Mouse (Mus musculus) ovary, postnatal 14 days (tissue): ENCODE results near the gene Ppp4r3b.
A peak's percentile ranks its signal among the peaks of the same experiment; 100 is the strongest.

Source experiments
- DNase-seq: peaks from one replicate; pipeline ENCODE4 v3.0.0; 2022; ENCODE audit warnings: low spot score

The Ppp4r3b gene

DNA sequence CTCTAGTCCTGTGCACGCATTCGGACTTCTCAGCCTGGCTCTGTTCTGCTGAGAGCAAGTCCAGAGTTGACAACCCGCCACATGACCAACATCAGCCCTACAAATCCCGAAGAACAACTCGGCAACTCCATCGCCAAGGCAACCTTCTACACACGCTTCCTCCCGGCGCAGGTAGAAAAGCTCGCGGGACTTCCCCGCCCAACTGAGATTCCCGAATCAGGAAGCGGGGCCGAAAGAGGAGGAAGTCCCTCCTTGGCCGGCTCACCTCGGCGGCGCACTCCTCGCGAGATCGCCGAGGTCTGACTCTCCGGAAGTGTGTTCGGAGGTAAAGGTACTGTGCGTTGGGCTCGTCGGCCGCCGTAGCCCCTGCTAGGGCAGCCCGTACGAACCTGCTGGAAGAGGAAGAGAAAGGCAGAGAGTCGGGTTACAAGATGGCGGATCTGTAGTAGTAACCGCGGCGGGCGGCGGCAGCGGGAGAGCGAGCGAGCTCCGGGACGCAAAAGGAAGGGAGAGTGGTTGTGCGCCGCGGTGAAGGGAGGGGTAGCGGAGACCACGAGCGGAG, at the start of gene Ppp4r3b:
Gene Ppp4r3b, plus strand, starts transcription at position 328 of the 562 bp plus-strand sequence.
- peak; percentile 92 for DNase-seq

DNA sequence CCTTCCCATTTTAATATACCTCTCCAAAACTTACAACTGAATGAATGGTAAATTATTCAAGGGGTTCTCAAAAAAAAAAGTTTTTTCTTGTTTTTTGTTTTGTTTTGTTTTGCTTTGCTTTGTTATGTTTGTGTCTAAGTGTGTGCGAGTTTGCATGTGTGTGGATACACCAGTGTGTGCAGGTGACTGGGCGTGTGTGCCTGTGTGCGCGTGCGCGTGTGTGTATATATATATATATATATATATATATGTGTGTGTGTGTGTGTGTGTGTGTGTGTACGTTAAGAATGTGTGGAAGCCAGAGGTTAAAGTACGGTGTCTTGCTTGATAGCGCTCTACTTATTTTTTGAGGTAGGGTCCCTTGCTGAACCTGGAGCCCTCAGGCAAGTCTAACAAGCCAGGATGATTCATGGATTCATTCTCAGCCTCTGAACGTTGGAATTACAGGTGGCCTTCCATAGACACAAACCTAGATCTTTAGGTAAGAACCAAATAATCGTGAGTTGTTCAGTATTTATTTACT, 42.8 kb upstream of the Ppp4r3b start:
- no peak for DNase-seq

DNA sequence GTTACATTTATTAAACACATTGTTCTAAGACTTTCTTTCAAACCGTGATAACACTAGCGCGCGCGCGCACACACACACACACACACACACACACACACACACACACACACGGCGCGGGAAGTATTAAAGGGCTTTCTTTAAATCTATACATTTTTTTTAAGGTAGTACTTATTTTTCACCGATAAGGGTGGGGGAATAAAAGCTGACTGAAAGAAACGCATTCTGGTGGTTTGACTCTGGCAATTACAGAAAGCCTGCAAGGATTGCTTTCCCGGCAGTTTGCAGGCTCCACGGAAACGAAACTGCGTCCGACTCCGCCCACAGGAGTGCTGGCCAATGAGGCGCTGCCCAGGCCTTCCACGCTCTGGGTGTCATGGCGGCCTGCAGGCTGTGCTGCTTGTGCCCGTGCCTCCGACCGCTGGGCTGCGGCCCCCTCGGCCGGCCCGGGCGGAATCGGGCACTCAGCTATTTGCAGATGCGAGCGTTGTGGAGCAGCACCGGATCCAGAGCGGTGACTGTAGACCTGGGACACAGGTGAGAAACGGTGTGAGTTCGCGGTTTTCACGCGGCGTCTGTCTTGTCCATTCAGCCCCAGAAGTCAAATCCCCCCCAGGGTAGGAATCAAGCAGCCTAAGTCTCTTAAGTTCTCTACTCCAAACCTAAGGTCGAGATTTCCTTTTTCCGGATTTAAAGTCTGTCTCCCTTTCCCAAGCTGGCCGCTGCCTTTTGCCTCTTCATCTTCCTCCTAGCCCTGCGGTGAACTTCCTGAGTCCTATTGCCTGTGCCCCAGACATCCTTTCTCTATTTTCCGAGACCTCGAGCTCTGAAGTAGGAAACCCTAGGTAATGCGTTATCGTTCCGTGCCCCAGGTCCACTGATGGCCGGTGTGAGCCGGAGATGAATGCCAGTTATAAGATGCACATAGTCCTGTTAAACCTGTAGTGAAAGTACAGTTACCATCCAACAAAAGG, 42.0 kb upstream of the Ppp4r3b start, which contains the start of gene Pnpt1:
Gene Pnpt1, plus strand, starts transcription at position 360 of the 971 bp plus-strand sequence.
- DNase-seq, result peak; percentile 81

- DNase-seq, result no peak
These were observed 32.0 kb upstream of the Ppp4r3b start for GRCm38 (mm10) chr11:29140671-29141070.

DNA sequence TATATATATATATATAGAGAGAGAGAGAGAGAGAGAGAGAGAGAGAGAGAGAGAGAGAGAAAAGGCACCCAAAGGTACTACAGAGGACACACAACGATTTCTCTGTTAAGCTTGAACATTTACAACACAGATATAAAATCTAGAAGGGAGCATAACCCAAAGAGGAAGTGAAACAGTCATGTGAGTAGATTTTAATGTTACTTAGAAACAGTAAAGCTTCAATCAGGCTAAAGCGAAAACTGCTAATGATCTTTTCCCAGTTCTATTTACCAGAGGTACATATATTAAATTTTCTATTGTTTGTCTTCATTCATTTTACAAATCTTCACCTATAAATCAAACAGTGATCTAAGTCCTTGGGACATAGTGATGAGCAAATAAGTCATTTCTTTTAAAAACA, 23.8 kb upstream of the Ppp4r3b start:
- no peak for DNase-seq

- no peak for DNase-seq
These were observed 9.1 kb upstream of the Ppp4r3b start for GRCm38 (mm10) chr11:29163569-29163968.

DNA sequence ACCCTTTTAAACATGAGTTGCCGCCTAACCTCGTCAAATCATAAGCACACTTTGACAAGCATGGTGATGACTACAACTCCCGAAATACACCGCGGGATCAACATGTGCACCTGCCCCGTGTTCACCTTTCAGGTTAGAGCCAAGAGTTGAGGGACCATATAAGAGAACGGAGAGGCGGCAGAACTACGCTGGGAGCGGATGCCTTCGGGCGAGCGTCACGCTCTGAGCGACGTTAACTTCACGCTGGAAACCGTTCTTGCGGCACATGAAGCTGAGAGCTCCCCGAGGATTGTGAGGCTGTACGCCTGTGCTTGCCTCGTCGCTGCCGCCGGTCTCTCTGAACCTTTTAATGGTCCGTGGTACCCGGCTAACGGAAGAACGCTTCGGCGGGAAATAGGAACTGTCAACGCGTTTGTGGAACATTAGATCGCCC, 715 bp upstream of the Ppp4r3b start:
- DNase-seq, result peak; percentile 12

DNA sequence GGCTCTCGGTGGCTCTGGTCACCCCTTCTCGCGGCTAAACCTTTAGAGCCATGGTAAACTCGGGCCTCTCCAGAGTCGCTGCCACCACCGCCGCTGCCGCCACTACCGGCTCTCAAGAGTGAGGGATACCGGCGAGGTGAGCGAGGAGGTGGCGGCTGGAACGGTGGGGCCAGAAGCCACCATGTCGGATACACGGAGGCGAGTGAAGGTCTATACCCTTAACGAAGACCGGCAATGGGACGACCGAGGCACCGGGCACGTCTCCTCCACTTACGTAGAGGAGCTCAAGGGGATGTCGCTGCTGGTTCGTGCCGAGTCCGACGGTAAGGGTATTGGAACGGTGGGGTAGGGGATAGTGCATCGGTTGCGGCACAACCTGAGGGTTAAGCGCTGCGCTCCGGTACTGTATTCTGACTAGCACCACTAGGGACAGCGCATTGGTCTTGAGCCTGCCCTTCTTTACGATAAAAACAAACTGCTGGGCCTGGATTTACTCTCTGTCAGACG, 488 bp downstream of the Ppp4r3b start:
- DNase-seq, result peak; percentile 45

DNA sequence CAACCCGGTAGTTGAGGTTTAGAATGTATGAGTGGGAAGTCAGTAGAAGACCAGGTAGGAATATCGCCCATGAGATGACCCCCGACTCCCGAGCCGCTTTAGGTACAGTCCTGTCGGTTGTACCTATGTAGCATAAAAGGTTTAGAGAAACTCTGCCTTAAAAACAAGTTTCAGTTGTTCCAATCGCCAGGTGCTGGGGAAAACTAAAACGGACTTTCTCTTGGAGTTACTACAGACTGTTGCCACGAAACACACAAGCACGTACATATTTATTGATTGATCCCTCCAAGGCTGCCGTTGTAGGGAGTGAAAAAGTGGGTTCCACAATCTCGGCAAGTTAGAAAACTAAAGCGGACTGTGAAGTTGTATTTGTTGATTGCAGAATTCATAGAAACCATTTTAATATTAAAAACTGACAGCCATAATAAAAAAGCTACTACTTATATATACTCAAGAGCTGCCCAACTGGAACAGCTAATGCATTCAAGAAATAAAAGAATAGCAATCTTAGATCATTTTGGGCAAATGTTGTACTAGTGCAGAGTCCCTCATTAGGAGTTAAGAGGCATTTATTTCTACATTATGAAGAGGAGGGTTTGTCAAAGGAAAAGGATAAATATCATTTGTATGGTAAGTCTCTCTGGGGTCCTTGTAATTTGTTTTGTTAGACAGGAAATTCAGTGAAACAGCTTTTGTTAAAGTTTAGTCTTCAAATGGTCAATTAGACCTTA, 1.2 kb downstream of the Ppp4r3b start:
- peak; percentile 2 for DNase-seq

DNA sequence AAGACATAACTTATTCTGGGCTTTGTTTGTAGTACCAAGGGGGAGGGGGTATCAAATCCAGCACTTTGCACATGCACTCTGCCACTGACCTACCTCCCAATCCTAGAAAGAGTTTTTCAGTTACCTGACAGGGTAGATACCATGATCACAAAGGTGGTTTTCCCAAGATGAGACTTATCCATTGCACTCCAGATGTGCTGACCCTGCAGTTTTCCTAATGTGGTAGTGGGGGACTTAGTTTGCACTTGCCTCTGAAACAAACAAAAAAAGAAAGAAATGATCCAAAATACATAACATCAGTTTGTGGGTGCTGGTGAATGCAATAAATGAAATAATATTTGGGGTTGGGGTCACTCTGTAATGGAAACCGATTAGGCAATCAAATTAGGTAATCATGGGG, 6.6 kb downstream of the Ppp4r3b start:
- DNase-seq, result no peak

- no peak for DNase-seq
These were observed 8.0 kb downstream of the Ppp4r3b start for GRCm38 (mm10) chr11:29180657-29181056.

GRCm38 (mm10) chr11:29181751-29182150, 9.1 kb downstream of the Ppp4r3b start:
- no peak for DNase-seq

- no peak for DNase-seq
These were observed 16.3 kb downstream of the Ppp4r3b start for GRCm38 (mm10) chr11:29188981-29189380.

- no peak for DNase-seq
These were observed 31.0 kb downstream of the Ppp4r3b start for GRCm38 (mm10) chr11:29203653-29204052.

- DNase-seq, result no peak
These were observed 37.1 kb downstream of the Ppp4r3b start for GRCm38 (mm10) chr11:29209774-29210173.

GRCm38 (mm10) chr11:29216196-29216595, 43.5 kb downstream of the Ppp4r3b start:
- DNase-seq, result no peak

- no peak for DNase-seq
These were observed 46.4 kb downstream of the Ppp4r3b start for GRCm38 (mm10) chr11:29219055-29219454.

DNA sequence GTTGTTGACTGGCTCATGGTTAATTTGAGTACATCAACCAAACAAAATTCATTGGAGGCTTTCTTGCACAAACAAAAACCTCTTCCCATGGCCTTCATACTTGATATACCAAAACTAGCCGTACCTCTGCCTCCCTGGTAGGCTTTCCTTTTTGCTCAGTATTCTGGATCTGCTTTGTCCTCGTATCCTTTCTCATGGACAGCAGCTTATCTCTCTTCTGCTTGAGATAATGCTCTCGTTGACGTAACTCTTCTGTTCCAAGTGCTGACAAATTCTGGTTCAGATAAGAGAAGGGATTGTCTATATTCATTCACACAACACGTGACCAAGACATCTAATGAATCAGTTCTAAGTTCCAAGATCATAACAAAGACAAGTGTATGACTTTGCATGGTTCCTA, 49.6 kb downstream of the Ppp4r3b start:
- no peak for DNase-seq

DNA sequence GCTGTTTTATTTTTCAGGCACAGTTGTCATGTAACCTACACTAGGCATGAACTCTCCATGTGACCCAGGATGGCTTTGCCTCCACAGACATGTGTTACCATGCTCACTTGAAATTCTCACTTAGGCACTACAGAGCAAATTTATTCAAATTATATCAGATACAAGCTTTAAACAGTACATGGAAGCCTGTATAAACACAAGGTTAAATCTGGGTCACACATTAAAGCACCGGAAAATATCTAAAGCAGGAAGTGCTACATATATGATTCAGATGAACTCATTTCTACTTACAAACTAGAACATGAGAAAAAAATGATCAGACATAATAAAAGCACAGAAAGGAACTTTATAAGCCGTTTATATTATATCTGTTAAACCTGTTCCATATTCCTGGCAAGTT, 52.1 kb downstream of the Ppp4r3b start:
- DNase-seq, result no peak

DNA sequence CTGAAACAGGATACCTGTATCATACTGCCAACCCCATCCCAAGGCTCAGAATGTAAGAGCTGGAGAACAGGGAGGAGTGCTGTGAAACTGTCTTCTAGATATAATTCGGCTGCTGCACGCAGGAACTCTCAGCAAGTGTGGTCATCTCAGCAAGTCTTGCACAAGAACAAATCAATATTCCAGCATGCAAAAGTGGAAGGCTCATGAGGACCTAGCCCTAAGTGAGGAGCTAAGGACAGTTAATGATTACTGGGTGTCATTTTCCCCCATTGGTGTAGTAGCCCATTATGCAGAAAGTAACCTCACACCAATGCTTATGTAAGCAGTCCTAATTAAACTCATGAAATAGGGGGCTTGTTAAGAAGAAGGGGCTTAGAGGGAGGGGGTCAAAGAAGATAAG, 56.3 kb downstream of the Ppp4r3b start:
- no peak for DNase-seq

DNA sequence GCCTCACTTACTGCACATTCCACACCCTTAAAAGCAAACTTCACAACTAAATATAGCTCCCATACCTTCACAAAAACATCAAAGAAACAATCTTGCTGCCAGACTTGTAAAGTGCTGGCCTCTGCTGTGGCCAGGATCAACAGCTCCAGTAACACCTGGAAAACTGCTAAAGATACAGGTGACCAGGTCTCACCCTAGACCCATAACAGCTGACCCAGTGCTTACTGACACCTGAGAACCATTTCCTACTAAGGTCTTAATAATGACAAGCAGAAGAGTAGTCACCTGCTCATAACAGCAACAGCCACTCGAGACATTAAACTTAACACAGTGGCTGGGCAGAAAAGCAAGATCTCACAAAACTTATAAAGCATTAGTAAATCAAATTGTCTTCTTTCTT, 60.9 kb downstream of the Ppp4r3b start:
- no peak for DNase-seq

- no peak for DNase-seq
These were observed 64.7 kb downstream of the Ppp4r3b start for GRCm38 (mm10) chr11:29237364-29237763.
